Mouse (Mus musculus): ENCODE measurements at regions not wholly inside any gene's neighbourhood (a gene's known extent, or its start where the extent isn't known, plus 50 kb on each side); places are given as distances from the start of the nearest gene placed in this dataset.

DNA sequence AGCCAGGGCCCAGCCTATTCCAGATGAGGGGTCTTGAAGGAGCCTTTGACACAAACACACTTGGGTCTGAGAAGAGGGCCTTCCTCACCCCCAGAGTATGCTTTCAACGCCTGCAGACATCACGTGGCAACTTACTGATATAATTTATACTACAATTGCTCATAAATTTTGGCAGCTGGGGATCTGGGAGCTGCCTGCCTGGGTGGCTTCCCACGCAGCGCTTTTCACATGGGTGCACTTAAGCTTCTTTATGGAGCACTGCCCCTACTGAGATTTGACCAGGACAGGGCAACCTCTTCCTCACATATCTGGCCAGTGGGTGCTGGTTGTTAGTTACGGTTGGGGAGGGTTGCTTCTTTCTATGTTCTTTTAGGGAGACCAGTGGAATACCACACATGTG lies 61.6 kb downstream of the Spesp1 start:
- H3K9me3 ChIP-seq (ENCODE audit: control insufficient read depth, low read length) = no peaks in the 10 kb centered on the region
- no peak for ATAC-seq (replicated peaks; ENCODE audit: low FRiP score)
- H3K27me3 ChIP-seq (ENCODE audit: control insufficient read depth, insufficient read depth, low read length) = no peaks in the 10 kb centered on the region
- no peak overlapping the region for H3K4me3 ChIP-seq (ENCODE audit: low read depth, low read length)
- no peak overlapping the region for H3K4me2 ChIP-seq (ENCODE audit: low read depth, low read length, severe bottlenecking)
- H3K4me1 ChIP-seq (replicated peaks; ENCODE audit: control insufficient read depth, insufficient read depth, low read length) = no peaks in the 10 kb centered on the region
- H3K27ac ChIP-seq (ENCODE audit: low read depth, low read length) = no peak overlapping the region
- no peaks in the 10 kb centered on the region for H3K36me3 ChIP-seq (ENCODE audit: control insufficient read depth, insufficient read depth, low read length)
- no peak overlapping the region for H3K9ac ChIP-seq (ENCODE audit: low read length)
- DNase-seq (ENCODE audit: low spot score) = no peak
- WGBS = 86% methylated on average over 5 of the region's 5 CpGs

DNA sequence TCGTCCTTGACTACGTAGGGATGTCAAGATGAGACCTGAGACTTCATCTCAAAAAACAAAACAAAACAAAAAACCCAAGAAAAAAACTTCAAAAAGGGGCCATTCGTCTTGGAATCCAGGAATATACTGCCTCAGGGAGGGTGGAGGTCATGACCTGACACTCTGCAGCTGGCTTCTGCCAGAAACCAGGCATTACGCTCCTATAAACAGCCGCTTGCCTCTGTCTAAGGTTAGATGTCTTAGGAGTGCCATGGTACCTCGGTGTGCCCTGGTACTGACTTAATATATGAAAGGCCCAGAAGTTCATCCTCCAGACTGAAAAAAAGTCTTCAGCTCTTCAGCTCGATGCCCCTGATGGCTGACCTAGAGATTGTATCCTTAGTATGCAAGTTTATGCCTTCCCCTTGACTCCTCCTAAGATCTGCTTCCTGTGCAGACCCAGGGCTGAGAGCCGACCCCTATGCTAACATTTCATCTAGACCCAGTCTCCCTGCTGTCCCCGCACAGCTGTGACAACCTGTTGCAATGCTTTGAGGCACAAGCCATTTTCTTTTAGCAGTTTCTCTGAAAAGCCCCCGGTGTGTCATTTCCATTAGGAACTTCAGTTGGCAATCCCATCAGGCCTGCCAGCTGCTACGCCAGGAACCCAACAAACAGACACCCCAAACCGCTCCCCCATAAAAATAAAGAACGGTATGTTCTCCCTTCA lies 66.7 kb downstream of the Spesp1 start:
- Histone ChIP-seq H3K4me3 (ENCODE audit: low read depth, low read length) (no peak overlapping the region), H3K4me2 (ENCODE audit: low read depth, low read length, severe bottlenecking) (no peak overlapping the region), H3K9ac (ENCODE audit: low read length) (no peak overlapping the region), H3K9me3 (ENCODE audit: control insufficient read depth, low read length) (no peaks in the 10 kb centered on the region), H3K36me3 (ENCODE audit: control insufficient read depth, insufficient read depth, low read length) (no peaks in the 10 kb centered on the region), H3K4me1 (replicated peaks; ENCODE audit: control insufficient read depth, insufficient read depth, low read length) (no peaks in the 10 kb centered on the region), H3K27me3 (ENCODE audit: control insufficient read depth, insufficient read depth, low read length) (no peaks in the 10 kb centered on the region), H3K27ac (ENCODE audit: low read depth, low read length) (no peak overlapping the region)
- 80% methylated on average over 13 of the region's 13 CpGs for WGBS
- ATAC-seq (replicated peaks; ENCODE audit: low FRiP score) (no peak), DNase-seq (ENCODE audit: low spot score) (no peak)

DNA sequence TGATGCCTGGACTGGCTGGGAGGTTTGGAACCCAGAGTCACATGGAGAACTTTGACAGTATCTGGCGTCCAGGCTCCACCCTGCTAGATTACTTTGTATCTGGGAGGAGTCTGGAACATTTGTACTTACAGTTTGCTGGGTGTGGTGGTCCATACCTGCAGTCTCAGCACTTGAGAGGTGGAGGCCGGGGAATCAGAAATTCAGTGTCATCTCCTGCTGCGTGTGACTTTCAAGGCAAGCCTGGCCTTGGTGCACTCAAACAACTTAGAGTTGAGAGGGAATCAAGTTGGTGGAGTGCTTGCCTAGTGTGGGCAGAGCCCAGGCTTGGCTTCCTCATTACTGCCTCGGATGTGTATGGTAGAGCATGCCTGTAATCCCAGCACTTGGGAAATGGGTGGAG lies 67.5 kb downstream of the Spesp1 start:
- Histone ChIP-seq H3K4me3 (ENCODE audit: low read depth, low read length) (no peak overlapping the region), H3K4me1 (replicated peaks; ENCODE audit: control insufficient read depth, insufficient read depth, low read length) (no peaks in the 10 kb centered on the region), H3K4me2 (ENCODE audit: low read depth, low read length, severe bottlenecking) (no peak overlapping the region), H3K27me3 (ENCODE audit: control insufficient read depth, insufficient read depth, low read length) (no peaks in the 10 kb centered on the region), H3K36me3 (ENCODE audit: control insufficient read depth, insufficient read depth, low read length) (no peaks in the 10 kb centered on the region), H3K9ac (ENCODE audit: low read length) (no peak overlapping the region), H3K27ac (ENCODE audit: low read depth, low read length) (no peak overlapping the region), H3K9me3 (ENCODE audit: control insufficient read depth, low read length) (no peaks in the 10 kb centered on the region)
- ATAC-seq (replicated peaks; ENCODE audit: low FRiP score) = no peak
- WGBS = 80% methylated on average over 4 of the region's 4 CpGs
- no peak for DNase-seq (ENCODE audit: low spot score)

DNA sequence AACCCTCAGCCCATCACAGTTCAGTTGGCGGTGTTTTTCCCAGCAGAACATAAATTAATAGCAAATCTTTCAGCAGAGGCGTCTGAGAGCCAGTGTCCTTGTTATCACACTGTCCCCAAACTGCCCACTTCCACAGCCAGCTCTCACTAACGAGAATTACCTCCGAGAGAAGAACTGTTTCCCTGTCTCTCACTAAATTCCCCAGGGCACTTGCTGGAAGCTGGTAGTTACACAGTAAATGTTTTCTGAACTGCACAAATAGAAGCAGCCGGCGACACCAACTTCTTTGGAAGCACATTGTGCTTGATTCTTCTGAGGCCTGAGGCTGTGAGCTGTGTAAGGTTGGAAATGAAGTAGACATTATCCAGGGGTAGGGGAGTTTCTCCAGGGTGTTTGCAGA lies 69.4 kb downstream of the Spesp1 start:
- Histone ChIP-seq H3K36me3 (ENCODE audit: control insufficient read depth, insufficient read depth, low read length) (no peaks in the 10 kb centered on the region), H3K4me3 (ENCODE audit: low read depth, low read length) (no peak overlapping the region), H3K4me1 (replicated peaks; ENCODE audit: control insufficient read depth, insufficient read depth, low read length) (no peaks in the 10 kb centered on the region), H3K27ac (ENCODE audit: low read depth, low read length) (no peak overlapping the region), H3K4me2 (ENCODE audit: low read depth, low read length, severe bottlenecking) (no peak overlapping the region), H3K9me3 (ENCODE audit: control insufficient read depth, low read length) (no peaks in the 10 kb centered on the region), H3K9ac (ENCODE audit: low read length) (no peak overlapping the region), H3K27me3 (ENCODE audit: control insufficient read depth, insufficient read depth, low read length) (no peaks in the 10 kb centered on the region)
- ATAC-seq (replicated peaks; ENCODE audit: low FRiP score) = no peak
- no peak for DNase-seq (ENCODE audit: low spot score)
- 53% methylated on average over 6 of the region's 6 CpGs for whole genome bisulfite sequencing

DNA sequence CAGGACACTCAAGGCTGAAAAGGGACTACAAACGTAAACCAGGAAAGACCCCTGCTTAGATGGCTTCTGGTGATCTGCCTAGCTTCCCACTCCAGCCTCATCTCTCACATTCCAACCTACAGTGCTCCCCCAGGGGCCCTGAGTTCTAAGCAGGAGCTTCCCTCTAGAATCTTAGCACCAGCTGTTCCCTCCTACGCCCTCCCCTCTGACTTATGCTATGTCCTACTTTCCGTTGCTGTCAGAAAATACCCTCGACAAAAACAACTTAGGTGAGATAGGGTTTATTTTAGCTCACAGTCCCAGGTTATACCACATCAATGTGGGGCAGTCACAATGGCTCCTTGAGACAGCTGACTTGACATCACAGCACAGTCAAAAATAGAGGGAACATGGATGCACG lies 71.2 kb downstream of the Spesp1 start:
- Histone ChIP-seq H3K9ac (ENCODE audit: low read length) (no peak overlapping the region), H3K36me3 (ENCODE audit: control insufficient read depth, insufficient read depth, low read length) (no peaks in the 10 kb centered on the region), H3K27me3 (ENCODE audit: control insufficient read depth, insufficient read depth, low read length) (no peaks in the 10 kb centered on the region), H3K4me1 (replicated peaks; ENCODE audit: control insufficient read depth, insufficient read depth, low read length) (no peaks in the 10 kb centered on the region), H3K4me2 (ENCODE audit: low read depth, low read length, severe bottlenecking) (no peak overlapping the region), H3K4me3 (ENCODE audit: low read depth, low read length) (no peak overlapping the region), H3K27ac (ENCODE audit: low read depth, low read length) (no peak overlapping the region), H3K9me3 (ENCODE audit: control insufficient read depth, low read length) (no peaks in the 10 kb centered on the region)
- DNase-seq (ENCODE audit: low spot score) = no peak
- WGBS = 87% methylated on average over 5 of the region's 5 CpGs
- no peak for ATAC-seq (replicated peaks; ENCODE audit: low FRiP score)

DNA sequence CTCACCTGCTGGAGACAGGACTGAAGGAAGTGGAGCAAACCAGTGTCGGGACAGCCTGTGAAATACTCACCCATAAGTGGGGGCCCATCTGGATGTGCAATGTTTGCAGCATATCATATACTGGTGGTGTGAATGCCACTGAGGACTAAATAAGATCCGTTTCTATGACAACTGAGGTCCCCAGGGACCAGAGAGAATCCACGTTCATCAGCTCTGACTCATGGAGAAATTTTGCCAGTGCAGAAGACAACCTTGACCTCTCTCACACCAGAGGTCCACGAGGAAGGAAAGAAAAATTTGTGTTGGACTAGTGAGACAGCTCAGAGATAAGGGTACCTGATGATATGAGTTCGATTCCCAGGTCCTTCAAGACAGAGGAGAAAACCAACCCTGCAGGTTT lies 73.6 kb downstream of the Spesp1 start:
- H3K9me3 ChIP-seq (ENCODE audit: control insufficient read depth, low read length) = no peaks in the 10 kb centered on the region
- H3K27ac ChIP-seq (ENCODE audit: low read depth, low read length) = no peak overlapping the region
- DNase-seq (ENCODE audit: low spot score) = no peak
- no peaks in the 10 kb centered on the region for H3K36me3 ChIP-seq (ENCODE audit: control insufficient read depth, insufficient read depth, low read length)
- WGBS = 77% methylated on average over 5 of the region's 5 CpGs
- no peaks in the 10 kb centered on the region for H3K4me1 ChIP-seq (replicated peaks; ENCODE audit: control insufficient read depth, insufficient read depth, low read length)
- H3K4me2 ChIP-seq (ENCODE audit: low read depth, low read length, severe bottlenecking) = no peak overlapping the region
- H3K4me3 ChIP-seq (ENCODE audit: low read depth, low read length) = no peak overlapping the region
- no peak for ATAC-seq (replicated peaks; ENCODE audit: low FRiP score)
- no peaks in the 10 kb centered on the region for H3K27me3 ChIP-seq (ENCODE audit: control insufficient read depth, insufficient read depth, low read length)
- H3K9ac ChIP-seq (ENCODE audit: low read length) = no peak overlapping the region

DNA sequence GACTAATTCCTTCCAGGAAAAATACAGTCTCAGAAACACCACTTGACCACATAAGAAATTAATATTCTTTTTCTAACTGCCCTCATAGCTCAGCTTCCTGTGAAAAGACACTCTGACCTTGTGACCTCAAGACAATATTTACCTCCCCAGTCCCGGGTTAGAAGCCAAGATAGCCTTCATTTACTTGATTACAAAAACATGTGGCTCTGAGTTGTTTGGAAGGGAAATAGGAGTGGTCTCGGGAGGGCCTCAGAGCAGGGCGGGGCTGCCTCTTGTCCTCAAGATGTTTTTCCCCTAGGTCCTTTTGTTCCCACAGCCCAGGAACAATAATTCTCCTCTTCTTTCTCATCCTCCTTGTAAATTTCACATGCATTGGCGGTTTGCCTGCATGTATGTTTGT lies 76.7 kb downstream of the Spesp1 start:
- no peaks in the 10 kb centered on the region for H3K9me3 ChIP-seq (ENCODE audit: control insufficient read depth, low read length)
- WGBS = 77% methylated on average over 4 of the region's 4 CpGs
- H3K9ac ChIP-seq (ENCODE audit: low read length) = no peak overlapping the region
- no peaks in the 10 kb centered on the region for H3K36me3 ChIP-seq (ENCODE audit: control insufficient read depth, insufficient read depth, low read length)
- no peak overlapping the region for H3K4me3 ChIP-seq (ENCODE audit: low read depth, low read length)
- H3K4me1 ChIP-seq (replicated peaks; ENCODE audit: control insufficient read depth, insufficient read depth, low read length) = no peaks in the 10 kb centered on the region
- DNase-seq (ENCODE audit: low spot score) (no peak), ATAC-seq (replicated peaks; ENCODE audit: low FRiP score) (no peak)
- no peak overlapping the region for H3K27ac ChIP-seq (ENCODE audit: low read depth, low read length)
- no peak overlapping the region for H3K4me2 ChIP-seq (ENCODE audit: low read depth, low read length, severe bottlenecking)
- H3K27me3 ChIP-seq (ENCODE audit: control insufficient read depth, insufficient read depth, low read length) = no peaks in the 10 kb centered on the region

DNA sequence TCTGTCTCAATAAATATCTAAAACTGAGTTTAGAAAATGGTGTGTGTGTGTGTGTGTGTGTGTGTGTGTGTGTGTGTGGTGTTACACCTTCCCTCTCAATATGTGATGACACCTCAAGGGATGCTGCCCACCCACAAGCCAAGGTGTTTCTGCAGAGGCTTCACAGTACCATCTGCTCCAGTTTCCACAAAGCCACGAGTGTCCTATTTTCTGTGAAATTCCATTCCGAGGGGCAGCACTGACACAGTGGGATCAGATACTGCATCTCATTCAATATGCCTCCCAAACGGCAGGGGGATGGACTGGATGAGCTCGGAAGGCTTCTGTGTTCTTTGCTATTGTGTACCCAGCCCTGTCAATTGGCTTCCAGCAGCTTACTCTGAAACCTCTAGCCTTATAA lies 78.5 kb downstream of the Spesp1 start:
- Histone ChIP-seq H3K27me3 (ENCODE audit: control insufficient read depth, insufficient read depth, low read length) (no peaks in the 10 kb centered on the region), H3K4me1 (replicated peaks; ENCODE audit: control insufficient read depth, insufficient read depth, low read length) (0 out of 2 replicates have a peak, but pooled peaks cover 3% of the 10 kb centered on the region), H3K9ac (ENCODE audit: low read length) (no peak overlapping the region), H3K4me3 (ENCODE audit: low read depth, low read length) (no peak overlapping the region), H3K27ac (ENCODE audit: low read depth, low read length) (no peak overlapping the region), H3K4me2 (ENCODE audit: low read depth, low read length, severe bottlenecking) (no peak overlapping the region), H3K36me3 (ENCODE audit: control insufficient read depth, insufficient read depth, low read length) (no peaks in the 10 kb centered on the region), H3K9me3 (ENCODE audit: control insufficient read depth, low read length) (no peaks in the 10 kb centered on the region)
- 23% methylated on average over 4 of the region's 4 CpGs for WGBS
- ATAC-seq (replicated peaks; ENCODE audit: low FRiP score) (no peak), DNase-seq (ENCODE audit: low spot score) (no peak)

DNA sequence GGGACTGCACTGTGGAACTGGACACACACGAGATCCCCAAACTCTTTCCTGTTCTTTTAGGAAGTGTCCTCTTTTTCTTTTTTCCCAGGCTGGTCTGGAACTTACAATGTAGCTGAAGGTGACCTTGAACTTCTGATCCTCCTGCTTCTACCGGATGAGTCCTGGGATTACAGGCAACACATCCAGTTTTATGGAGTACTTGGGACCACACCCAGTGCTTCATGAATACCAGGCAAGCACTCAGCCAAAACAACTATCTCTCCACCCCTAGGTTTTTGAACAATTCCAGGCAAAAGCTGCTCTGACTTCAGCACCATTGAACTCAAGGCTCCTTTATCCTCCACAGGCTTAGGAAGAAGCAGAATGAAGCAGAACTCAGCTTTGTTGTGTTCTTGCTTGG lies 79.7 kb downstream of the Spesp1 start:
- ATAC-seq (replicated peaks; ENCODE audit: low FRiP score) = no peak
- WGBS = 89% methylated on average over 2 of the region's 2 CpGs

More for the DNA sequence above, 79.7 kb downstream of the Spesp1 start:
- no peak for DNase-seq (ENCODE audit: low spot score)
- Histone ChIP-seq H3K27ac (ENCODE audit: low read depth, low read length) (no peak overlapping the region), H3K9ac (ENCODE audit: low read length) (no peak overlapping the region), H3K36me3 (ENCODE audit: control insufficient read depth, insufficient read depth, low read length) (no peaks in the 10 kb centered on the region), H3K4me3 (ENCODE audit: low read depth, low read length) (no peak overlapping the region), H3K4me2 (ENCODE audit: low read depth, low read length, severe bottlenecking) (no peak overlapping the region), H3K9me3 (ENCODE audit: control insufficient read depth, low read length) (no peaks in the 10 kb centered on the region), H3K27me3 (ENCODE audit: control insufficient read depth, insufficient read depth, low read length) (no peaks in the 10 kb centered on the region), H3K4me1 (replicated peaks; ENCODE audit: control insufficient read depth, insufficient read depth, low read length) (0 out of 2 replicates have a peak, but pooled peaks cover 3% of the 10 kb centered on the region)
